Mouse (Mus musculus) liver, embryonic 18 days (tissue): ENCODE data around the gene Cat. TPM values are rescaled to one million over a fixed set of nuclear protein-coding genes. Genes with fewer than 3 reads are reported as not detected.

ENCODE experiments used
- polyA plus RNA-seq: library from polyadenylated mRNA; depleted of rRNA; stranded (reverse); fragments of >200 nt; gene quantifications from 2 replicates; pipeline ENCODE4 v1.2.3, GENCODE M21; 2012; rRNA removed

Gene Cat
- polyA plus RNA-seq, result 213 and 257 TPM in 2 replicates

DNA sequence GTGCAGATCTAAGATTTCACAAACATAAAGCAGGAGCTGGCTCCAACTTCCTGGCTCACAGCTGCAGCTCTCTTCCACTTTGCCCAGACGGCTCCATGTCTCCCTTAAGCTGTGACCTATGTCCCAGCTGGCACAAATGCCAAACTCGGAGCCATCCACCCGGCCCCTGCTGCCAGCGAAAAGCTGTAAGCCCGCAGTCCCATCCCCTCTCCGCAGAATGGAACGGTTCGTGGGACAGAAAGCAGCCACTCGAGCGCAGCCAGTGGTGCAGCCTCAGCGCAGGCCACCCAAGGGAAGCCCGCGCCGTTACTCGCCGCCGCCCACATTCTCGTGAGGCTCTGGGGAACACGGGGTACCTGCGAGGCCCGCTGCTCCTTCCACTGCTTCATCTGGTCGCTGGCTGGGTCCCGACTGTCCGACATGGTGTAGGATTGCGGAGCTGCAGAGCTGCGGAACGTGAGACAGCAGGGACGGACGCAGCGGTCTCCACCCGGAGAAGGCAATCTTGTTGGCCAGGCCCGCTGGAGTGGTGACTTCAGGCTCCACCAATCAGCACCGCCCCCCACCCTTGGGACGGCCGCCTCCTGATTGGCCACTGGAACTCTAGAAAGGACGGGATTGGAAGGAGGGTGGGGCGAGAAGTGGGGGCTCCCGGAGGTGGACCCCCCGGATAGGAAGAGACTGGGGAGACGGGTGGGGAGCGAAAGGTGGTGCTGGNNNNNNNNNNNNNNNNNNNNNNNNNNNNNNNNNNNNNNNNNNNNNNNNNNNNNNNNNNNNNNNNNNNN, at the start of gene Cat:
Gene Cat (minus strand): TSS at position 544 of the 785 bp plus-strand sequence.

DNA sequence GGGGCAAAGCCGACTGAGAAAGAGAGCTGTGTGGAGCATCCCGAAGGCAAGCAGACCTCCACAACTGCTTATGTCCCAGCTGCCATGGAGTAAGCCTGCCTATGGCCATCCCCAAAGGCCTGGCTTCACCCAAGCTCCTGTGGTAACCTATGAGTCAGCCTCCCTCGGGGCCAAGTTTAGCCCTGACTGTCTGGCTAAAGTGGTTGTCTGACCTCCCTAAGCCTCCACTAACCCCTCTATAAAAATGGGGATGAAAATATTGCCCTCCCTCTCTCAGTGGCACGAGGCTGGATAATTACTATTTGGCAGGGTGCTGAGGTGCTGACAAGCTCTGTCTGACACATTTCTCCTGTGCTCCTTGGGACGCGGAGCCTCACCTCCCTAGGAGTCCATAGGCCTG, 73.6 kb downstream of the Cat start, which contains the start of gene Elf5:
Gene Elf5 (plus strand): TSS at position 341 of the 400 bp plus-strand sequence.

Other genes with a start within 250 kb of the Cat start
- 0.39 and 0.50 TPM in 2 replicates for gene Ehf, start 181.9 kb downstream of the Cat start, polyA plus RNA-seq
- gene Elf5, start 73.5 kb downstream of the Cat start, polyA plus RNA-seq, result 0.04 TPM in 1 of 2 replicates, not detected in the other
- gene Abtb2, start 81.2 kb upstream of the Cat start, polyA plus RNA-seq, result 3.0 and 3.7 TPM in 2 replicates